Mouse (Mus musculus) neural tube, embryonic 11.5 days (tissue): Measurements from ENCODE around the gene Sema6b. TPM values are rescaled to one million over a fixed set of nuclear protein-coding genes. Genes with fewer than 3 reads are reported as not detected.
A peak's percentile ranks its signal among the peaks of the same experiment; 100 is the strongest.

Experiments
- ATAC-seq: fragments of 200-750 bp; cut with Nextera tagmentation; 2 replicates; pipeline ENCODE4 v1.8.0; 2017; ENCODE audit warnings: moderate number of reproducible peaks, mild to moderate bottlenecking, moderate TSS enrichment, moderate library complexity; ENCODE audit not compliant: insufficient read depth, low FRiP score, low TSS enrichment
- DNase-seq: peaks from one replicate; pipeline ENCODE4 v3.0.0-alpha.2; 2015; ENCODE audit warnings: low spot score
- H3K27ac ChIP-seq: fragments of 300-500 bp; sonication (generic); 2 replicates; pipeline ENCODE4 v1.5.1; 2014; ENCODE audit warnings: low read depth, mild to moderate bottlenecking, low read length
- H3K27me3 ChIP-seq: fragments of 300-500 bp; sonication (generic); 2 replicates; pipeline ENCODE4 v1.6.1; 2014; ENCODE audit warnings: mild to moderate bottlenecking, low read length, mixed read lengths; ENCODE audit not compliant: control insufficient read depth, insufficient read depth
- H3K36me3 ChIP-seq: fragments of 300-500 bp; sonication (generic); 2 replicates; pipeline ENCODE4 v1.6.1; 2014; ENCODE audit warnings: mild to moderate bottlenecking, low read length, moderate library complexity, mixed read lengths; ENCODE audit not compliant: control insufficient read depth, insufficient read depth
- H3K4me1 ChIP-seq: fragments of 300-500 bp; sonication (generic); 2 replicates; pipeline ENCODE4 v1.6.1; 2014; ENCODE audit warnings: low read length, mixed read lengths; ENCODE audit not compliant: control insufficient read depth, insufficient read depth
- H3K4me2 ChIP-seq: fragments of 300-500 bp; sonication (generic); 2 replicates; pipeline ENCODE4 v1.6.1; 2014; ENCODE audit warnings: low read depth, mild to moderate bottlenecking, moderate library complexity
- H3K4me3 ChIP-seq: fragments of 300-500 bp; sonication (generic); 2 replicates; pipeline ENCODE4 v1.5.1; 2014; ENCODE audit warnings: low read depth, low read length
- H3K9ac ChIP-seq: fragments of 300-500 bp; sonication (generic); 2 replicates; pipeline ENCODE4 v1.6.1; 2014; ENCODE audit warnings: mild to moderate bottlenecking, low read length
- H3K9me3 ChIP-seq: fragments of 300-500 bp; sonication (generic); 2 replicates; pipeline ENCODE4 v1.6.1; 2016; ENCODE audit warnings: low read length; ENCODE audit not compliant: control insufficient read depth
- WGBS: fragments of 180-500 bp; shearing (Covaris S2); extraction: QIAGEN DNeasy Blood & Tissue Kit; methylation state at CpG from one replicate; pipeline ENCODE4 v1.1.7; 2014; 5-methylcytosine and 5-hydroxymethylcytosine counted together
- polyA plus RNA-seq: library from polyadenylated mRNA; unstranded; fragments of >200 nt; fragmentation: Nextera tagmentation; extraction: Ambion mirVana; gene quantifications from 2 replicates; pipeline ENCODE4 v1.2.1, GENCODE M21; 2014

Gene Sema6b
- polyA plus RNA-seq, 1 experiment from 2014 or later, result 4.3 TPM

DNA sequence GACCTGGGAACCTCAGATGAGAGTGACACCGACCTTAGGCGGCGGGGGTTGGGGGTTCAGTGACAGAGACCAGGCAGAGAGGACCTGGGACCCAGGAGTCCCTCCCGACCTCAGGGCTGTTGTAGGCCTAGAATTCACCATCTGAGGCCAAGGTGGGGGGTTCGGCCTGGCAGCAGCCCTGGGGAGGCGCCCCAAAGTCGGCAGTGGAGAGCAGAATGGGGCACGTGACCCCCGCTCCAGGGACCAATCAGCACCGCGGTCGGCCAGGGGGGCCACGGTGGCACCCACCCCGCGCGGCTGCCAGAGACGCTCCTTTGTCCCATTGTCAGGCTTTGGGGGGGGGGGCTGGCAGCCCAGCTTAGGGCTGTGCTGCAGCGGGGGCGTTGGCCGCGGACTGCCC, 788 bp downstream of the Sema6b start:
- H3K27me3 ChIP-seq, result peaks cover 41% of the 10 kb centered on the region
- no peak overlapping the region for H3K27ac ChIP-seq
- H3K4me2 ChIP-seq, result peak overlapping the region; percentile 97
- WGBS, result 6% methylated on average over 17 of the region's 21 CpGs
- H3K9ac ChIP-seq, result peak overlapping the region; percentile 71
- H3K9me3 ChIP-seq, result no peaks in the 10 kb centered on the region
- no peaks in the 10 kb centered on the region for H3K36me3 ChIP-seq
- H3K4me1 ChIP-seq, result peaks cover 16% of the 10 kb centered on the region
- H3K4me3 ChIP-seq, result peak overlapping the region; percentile 75
- no peak for DNase-seq
- ATAC-seq, result no peak

GRCm38 (mm10) chr17:56137839-56138613, 2.1 kb downstream of the Sema6b start:
- Histone ChIP-seq H3K27me3 (peaks cover 41% of the 10 kb centered on the region), H3K4me3 (no peak overlapping the region), H3K27ac (no peak overlapping the region), H3K9ac (no peak overlapping the region), H3K4me1 (peaks cover 22% of the 10 kb centered on the region), H3K36me3 (no peaks in the 10 kb centered on the region), H3K9me3 (no peaks in the 10 kb centered on the region), H3K4me2 (peak overlapping the region; percentile 97; the same call in 1 of the 2 replicates)
- 16% methylated on average over 25 of the region's 25 CpGs for WGBS
- DNase-seq, result no peak
- no peak for ATAC-seq

DNA sequence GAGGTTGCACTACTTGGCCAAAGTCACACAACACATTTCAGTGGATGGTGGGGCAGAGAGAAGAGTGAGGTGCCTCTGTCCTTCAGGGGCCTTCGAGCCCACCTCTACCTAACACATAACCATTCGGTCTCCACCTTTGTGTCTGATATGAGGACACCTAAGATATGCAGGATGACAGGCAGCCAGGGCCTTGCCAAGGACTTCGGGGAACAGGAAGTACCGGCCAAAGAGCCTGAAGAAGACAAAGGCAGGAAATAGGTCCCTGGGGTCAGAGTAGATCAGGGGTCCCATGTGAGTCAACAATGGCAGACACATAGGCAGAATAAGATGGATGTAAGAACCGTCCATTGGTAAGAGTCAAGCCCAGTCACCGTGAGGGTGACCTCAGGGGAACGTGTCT, 3.6 kb downstream of the Sema6b start:
- DNase-seq, result no peak
- WGBS, result 81% methylated on average over 7 of the region's 7 CpGs
- Histone ChIP-seq H3K4me3 (no peak overlapping the region), H3K4me2 (no peak overlapping the region), H3K27me3 (peaks cover 37% of the 10 kb centered on the region), H3K9ac (no peak overlapping the region), H3K4me1 (peaks cover 15% of the 10 kb centered on the region), H3K36me3 (no peaks in the 10 kb centered on the region), H3K9me3 (no peaks in the 10 kb centered on the region), H3K27ac (no peak overlapping the region)
- ATAC-seq, result no peak

GRCm38 (mm10) chr17:56134463-56134971, 5.6 kb downstream of the Sema6b start:
- Histone ChIP-seq H3K27me3 (peaks cover 16% of the 10 kb centered on the region), H3K4me2 (peak overlapping the region; percentile 37), H3K9me3 (no peaks in the 10 kb centered on the region), H3K4me1 (peaks cover 12% of the 10 kb centered on the region), H3K4me3 (peak overlapping the region; percentile 23), H3K27ac (0 out of 2 replicates have a peak overlapping the region, but pooled peaks have one; percentile 35), H3K9ac (peak overlapping the region; percentile 18; the same call in 1 of the 2 replicates), H3K36me3 (no peaks in the 10 kb centered on the region)
- ATAC-seq, result no peak
- WGBS, result 3% methylated on average over 27 of the region's 27 CpGs
- DNase-seq, result peak; percentile 70

- 25% methylated on average over 17 of the region's 21 CpGs for WGBS
- peak overlapping the region; percentile 37; the same call in 1 of the 2 replicates for H3K4me2 ChIP-seq
- H3K9ac ChIP-seq, result peak overlapping the region; percentile 18; the same call in 1 of the 2 replicates
- H3K4me1 ChIP-seq, result peaks cover 8% of the 10 kb centered on the region; the same call in 1 of the 2 replicates
- H3K4me3 ChIP-seq, result no peak overlapping the region
- no peaks in the 10 kb centered on the region for H3K9me3 ChIP-seq
- no peak for DNase-seq
- H3K27ac ChIP-seq, result no peak overlapping the region
- H3K27me3 ChIP-seq, result peaks cover 8% of the 10 kb centered on the region
- peak; percentile 29; the same call in 1 of the 2 replicates for ATAC-seq
- no peaks in the 10 kb centered on the region for H3K36me3 ChIP-seq
Observed at GRCm38 (mm10) chr17:56133457-56134363, 6.4 kb downstream of the Sema6b start.

GRCm38 (mm10) chr17:56132661-56133060, 7.5 kb downstream of the Sema6b start:
- Histone ChIP-seq H3K4me2 (no peak overlapping the region), H3K36me3 (no peaks in the 10 kb centered on the region), H3K27ac (no peak overlapping the region), H3K9me3 (no peaks in the 10 kb centered on the region), H3K27me3 (peaks cover 2% of the 10 kb centered on the region; the same call in 1 of the 2 replicates), H3K4me1 (peaks cover 8% of the 10 kb centered on the region; the same call in 1 of the 2 replicates), H3K9ac (no peak overlapping the region), H3K4me3 (no peak overlapping the region)
- ATAC-seq, result no peak
- WGBS, result 3% methylated on average over 14 of the region's 14 CpGs
- peak; percentile 65 for DNase-seq

DNA sequence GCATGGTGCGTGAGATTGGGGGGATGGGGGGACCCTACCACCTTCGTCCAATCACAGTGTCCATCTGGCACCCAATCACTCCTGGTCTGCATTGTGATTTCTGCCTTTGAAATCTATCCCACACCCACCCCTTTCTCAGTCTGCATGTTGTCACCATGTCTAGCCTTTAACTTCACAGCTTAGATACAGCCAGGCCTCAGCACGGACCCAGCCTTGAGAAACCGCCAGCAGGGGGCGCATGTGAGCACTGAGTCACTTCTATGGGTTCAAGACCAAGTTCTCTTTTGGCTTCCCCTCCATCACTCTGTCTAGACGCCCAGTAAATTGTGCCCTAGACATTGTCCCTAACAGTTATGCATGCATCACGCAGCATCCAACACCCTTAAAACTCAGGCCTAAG, 8.3 kb downstream of the Sema6b start:
- H3K27ac ChIP-seq, result no peak overlapping the region
- no peaks in the 10 kb centered on the region for H3K9me3 ChIP-seq
- no peaks in the 10 kb centered on the region; the same call in 1 of the 2 replicates for H3K27me3 ChIP-seq
- no peak overlapping the region for H3K4me2 ChIP-seq
- H3K36me3 ChIP-seq, result no peaks in the 10 kb centered on the region; the same call in none of the 2 replicates
- H3K9ac ChIP-seq, result no peak overlapping the region
- DNase-seq (peak; percentile 59), ATAC-seq (no peak)
- WGBS, result 42% methylated on average over 7 of the region's 7 CpGs
- H3K4me3 ChIP-seq, result no peak overlapping the region
- peaks cover 8% of the 10 kb centered on the region; the same call in 1 of the 2 replicates for H3K4me1 ChIP-seq

DNA sequence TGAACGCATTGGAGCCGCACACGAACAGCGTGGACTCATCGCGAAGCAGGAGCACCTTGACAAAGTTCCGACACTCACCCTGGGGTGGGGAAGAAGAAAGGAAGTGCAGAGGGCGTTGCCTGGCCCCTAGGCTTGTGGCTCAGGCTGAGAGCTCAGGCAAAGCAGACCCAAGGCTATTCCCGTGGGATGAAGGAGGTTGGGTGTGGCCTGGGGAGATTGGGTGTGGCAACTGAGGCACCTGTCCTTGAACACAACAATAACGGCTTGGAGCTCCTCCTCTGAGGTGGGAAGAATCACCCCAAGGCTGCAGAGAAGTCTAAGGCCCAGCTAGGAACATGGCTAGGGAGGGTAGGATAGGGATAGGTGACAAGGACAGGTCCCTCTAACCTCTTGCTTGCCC, 9.0 kb downstream of the Sema6b start:
- 94% methylated on average over 10 of the region's 10 CpGs for WGBS
- H3K9me3 ChIP-seq, result no peaks in the 10 kb centered on the region
- H3K4me3 ChIP-seq, result no peak overlapping the region
- ATAC-seq (no peak), DNase-seq (no peak)
- H3K4me2 ChIP-seq, result no peak overlapping the region
- H3K27me3 ChIP-seq, result no peaks in the 10 kb centered on the region; the same call in 1 of the 2 replicates
- no peaks in the 10 kb centered on the region; the same call in none of the 2 replicates for H3K36me3 ChIP-seq
- H3K4me1 ChIP-seq, result peaks cover 8% of the 10 kb centered on the region; the same call in 1 of the 2 replicates
- H3K27ac ChIP-seq, result no peak overlapping the region
- H3K9ac ChIP-seq, result no peak overlapping the region
